Mouse (Mus musculus) liver, adult 2 months (tissue): Measurements from ENCODE around the gene Mrps16.

ENCODE experiments used
- CTCF ChIP-seq: fragments of 200-500 bp; IDR thresholded peaks from 2 replicates; pipeline ENCODE4 v1.5.1; 2011; ENCODE audit warnings: low read depth, low read length, control low read depth
- POLR2A ChIP-seq: fragments of 200-500 bp; IDR thresholded peaks from 2 replicates; pipeline ENCODE4 v1.6.1; 2011; ENCODE audit warnings: low read length, control low read depth; ENCODE audit not compliant: insufficient read depth; ENCODE audit errors: extremely low read depth

GRCm38 (mm10) chr14:20347991-20348541 is 45.4 kb downstream of the Mrps16 start, which contains the start of the genes Ecd and Fam149b:
- TF ChIP-seq POLR2A: 0 out of 2 replicates have a peak, but pooled peaks have one; percentile 16
- TF ChIP-seq CTCF: peak; percentile 32; the same call in 1 of the 2 replicates
